Mouse (Mus musculus): ENCODE data around the gene Ptrh2.

DNA sequence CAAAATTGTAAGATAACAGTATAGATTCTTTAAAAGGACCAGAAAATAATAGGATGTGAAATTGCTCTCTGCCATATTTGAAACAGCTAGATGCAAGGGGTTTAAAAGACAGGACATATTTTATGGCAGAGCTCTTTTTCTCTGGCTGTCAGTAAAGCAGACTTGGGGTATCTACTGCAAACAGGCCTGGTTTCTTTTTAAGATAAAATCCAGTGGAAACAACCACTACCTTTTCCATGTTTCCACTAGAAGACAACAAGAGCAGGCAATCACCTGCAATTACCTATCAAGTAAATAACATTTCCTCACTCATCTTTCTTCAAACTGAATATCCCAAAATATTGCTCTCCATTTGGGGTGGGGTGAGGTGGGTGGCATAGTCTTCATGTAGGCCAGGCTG is 19.8 kb upstream of the Ptrh2 start:
- TF ChIP-seq POLR2A (IDR thresholded peaks at IDR 0.05; ENCODE audit: insufficient read depth, low read length) (no peak), CTCF (IDR thresholded peaks at IDR 0.05; ENCODE audit: low read depth, low read length) (no peak), EP300 (IDR thresholded peaks at IDR 0.05; ENCODE audit: insufficient read depth, low read depth, low read length) (no peak)
